Mouse (Mus musculus): ENCODE measurements around the gene Madd.

DNA sequence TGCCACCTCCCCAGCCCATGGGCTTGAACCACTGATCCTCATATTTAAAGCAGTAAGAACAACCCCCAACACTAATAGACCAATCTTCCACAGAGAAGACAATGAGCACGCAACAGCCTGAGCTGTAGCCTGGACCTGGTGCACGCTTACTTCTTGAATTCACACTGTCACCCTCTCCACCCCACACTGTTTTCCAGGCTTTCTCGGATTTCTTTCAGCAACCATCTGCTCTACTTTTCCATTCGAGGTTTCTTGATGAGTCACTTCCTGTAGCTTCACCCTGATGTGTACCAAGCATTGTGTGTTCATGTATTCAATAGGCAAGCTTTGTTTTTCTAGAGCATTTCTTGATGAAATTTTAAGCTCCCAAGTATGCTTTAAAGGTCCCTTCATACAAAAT, 3.8 kb upstream of the Madd start:
- TF ChIP-seq CTCF (IDR thresholded peaks at IDR 0.05; ENCODE audit: extremely low read depth, insufficient read depth, low read length) (no peak), POLR2A (IDR thresholded peaks at IDR 0.05; ENCODE audit: extremely low read depth, insufficient read depth, low read length) (no peak)

Measured in cortical plate, adult 2 months (tissue).